Mouse (Mus musculus) megakaryocyte, embryonic 14.5 days (primary cell): ENCODE measurements around the gene Clec1b.

Experiments
- FLI1 ChIP-seq: IDR thresholded peaks from 2 replicates; pipeline ENCODE4 v1.6.1; 2012; ENCODE audit warnings: low read length, inconsistent platforms, mixed read lengths
- GATA1 ChIP-seq: IDR thresholded peaks from 3 replicates; pipeline ENCODE4 v1.6.1; 2012; ENCODE audit warnings: mixed read lengths, low read length, inconsistent platforms, borderline replicate concordance

DNA sequence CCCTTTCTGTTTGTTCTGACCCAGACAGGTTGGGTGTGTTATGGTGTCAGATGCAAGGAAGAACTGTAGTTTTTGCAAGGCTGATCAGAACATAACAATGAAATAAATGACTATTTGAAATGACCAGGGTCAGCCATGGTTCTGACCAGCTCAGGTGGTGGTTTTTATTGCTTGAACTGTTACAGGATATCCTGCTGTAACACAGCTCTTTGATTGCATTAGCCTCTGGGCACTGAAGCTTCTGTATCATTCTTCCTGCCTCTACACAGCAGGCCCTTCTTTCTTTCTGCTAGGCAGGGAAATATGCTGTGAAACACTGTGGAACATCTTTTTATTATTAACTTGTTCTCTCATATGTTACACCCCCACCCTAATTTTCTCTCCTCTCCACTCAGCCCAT is 40.7 kb upstream of the Clec1b start:
- no peak for TF ChIP-seq GATA1
- TF ChIP-seq FLI1 = no peak
